Mouse (Mus musculus) ES-E14 (cell line): Measurements from ENCODE around the gene Fry.

Experiments
- CHD2 ChIP-seq: IDR thresholded peaks from 2 replicates; pipeline ENCODE4 v1.6.1; 2014; ENCODE audit warnings: mild to moderate bottlenecking, low read depth, low read length, inconsistent platforms
- HCFC1 ChIP-seq: IDR thresholded peaks from 2 replicates; pipeline ENCODE4 v1.6.1; 2012; ENCODE audit warnings: low read length, inconsistent platforms, borderline replicate concordance; ENCODE audit not compliant: insufficient read depth

DNA sequence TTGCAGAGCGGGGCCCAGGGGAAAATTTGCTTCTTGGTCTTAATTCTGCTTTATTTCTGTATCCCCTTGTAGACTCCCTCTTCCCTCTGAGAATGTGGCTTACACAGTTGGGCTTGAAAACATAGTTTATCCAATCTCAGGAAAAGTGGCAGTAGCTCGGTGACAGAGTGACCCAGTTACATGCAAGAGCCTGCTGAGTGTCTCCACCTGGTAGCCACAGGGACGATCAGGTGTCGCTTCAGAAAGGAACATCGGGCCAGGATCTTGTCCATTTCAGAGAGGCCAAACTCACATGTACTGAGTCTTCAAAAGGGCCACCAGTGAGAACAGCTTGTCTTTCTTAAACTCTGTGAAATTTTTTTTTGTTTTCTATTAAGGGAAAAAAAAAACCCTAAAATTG lies 117.5 kb downstream of the Fry start:
- TF ChIP-seq HCFC1 (no peak), CHD2 (no peak)
